Mouse (Mus musculus) small intestine, adult 2 months (tissue): ENCODE measurements around the gene Apoc2.

Source experiments
- CTCF ChIP-seq: fragments of 200-500 bp; IDR thresholded peaks from 2 replicates; pipeline ENCODE4 v1.5.1; 2012; ENCODE audit warnings: low read depth, mild to moderate bottlenecking, control low read depth, inconsistent platforms, low read length, moderate library complexity, mixed read lengths; ENCODE audit not compliant: insufficient replicate concordance, insufficient read length; ENCODE audit errors: extremely low read depth
- POLR2A ChIP-seq: fragments of 200-500 bp; IDR thresholded peaks from 2 replicates; pipeline ENCODE4 v1.6.1; 2012; ENCODE audit warnings: low read depth, mild to moderate bottlenecking, control low read depth, inconsistent platforms, low read length, moderate library complexity

GRCm38 (mm10) chr7:19628536-19629360 lies 49.0 kb downstream of the Apoc2 start:
- no peak; the same call in 1 of the 2 replicates for TF ChIP-seq POLR2A
- no peak for TF ChIP-seq CTCF
